Mouse (Mus musculus): Measurements from ENCODE around the gene Pik3cb. TPM values are rescaled to one million over a fixed set of nuclear protein-coding genes. Genes with fewer than 3 reads are reported as not detected.

Gene Pik3cb
- total RNA-seq (2012; rRNA removed) (2.2 and 2.4 TPM in 2 replicates), polyA plus RNA-seq (2012; ENCODE audit: insufficient read depth in 1 of 2, insufficient read length in 2 of 2, low read depth in 1 of 2, low replicate concordance in 2 of 2, missing spikeins in 1 of 2) (1 to 10 TPM in 1 of 2 experiments, not detected in 1; 7.6 TPM)

DNA sequence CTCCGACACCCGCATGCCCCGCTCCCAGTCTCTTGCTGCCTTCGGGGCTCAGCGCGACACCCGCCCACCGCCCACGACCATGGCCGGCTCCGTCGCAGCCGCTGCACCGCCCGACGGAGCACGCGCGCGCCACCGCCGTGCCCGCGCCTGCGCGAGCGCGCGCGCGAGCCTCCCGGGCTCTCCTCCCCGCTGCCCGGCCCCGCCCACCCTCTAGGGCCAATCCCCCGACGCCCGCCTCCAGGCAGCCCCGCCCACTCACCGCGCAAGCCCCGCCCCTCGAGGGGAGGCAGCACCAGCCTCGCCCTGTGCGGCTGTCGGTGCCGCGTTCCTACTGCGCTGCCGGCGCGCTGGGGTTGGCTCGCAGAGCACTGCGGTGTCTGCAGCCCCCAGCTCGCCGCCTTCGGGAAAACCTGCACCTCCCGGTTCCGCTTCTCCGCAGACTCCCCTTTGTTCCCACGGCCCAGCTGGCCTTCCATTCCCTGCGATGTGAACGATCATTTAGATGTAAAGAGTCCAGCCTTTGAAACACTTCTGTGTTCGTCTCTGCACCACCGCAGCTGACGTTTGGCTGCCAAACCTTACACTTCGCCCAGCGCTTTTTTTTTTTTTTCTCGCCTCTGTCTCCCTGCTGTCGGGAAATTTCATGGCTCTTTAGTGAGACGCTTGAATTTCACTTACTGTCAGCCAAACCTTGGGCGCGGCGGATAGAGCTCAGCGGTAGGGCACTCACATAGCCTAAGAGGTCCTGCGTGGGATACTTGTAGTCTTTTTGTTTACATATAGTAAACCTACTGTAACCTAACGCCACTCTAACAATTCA, at the start of gene Pik3cb:
Gene Pik3cb, minus strand, starts transcription at position 559 of the 820 bp plus-strand sequence.
- peak within 1 kb of the TSS; percentile 88 for H3K9ac ChIP-seq (ENCODE audit: control insufficient read depth, low read depth, low read length, poor library complexity, severe bottlenecking)
- peaks cover 0 to 9% of the 10 kb centered on the region in 2 experiments; a peak in 2 of 4 replicates for H3K36me3 ChIP-seq (ENCODE audit: control insufficient read depth in 1 of 2, insufficient read depth in 2 of 2, low read length in 2 of 2)
- peak within 1 kb of the TSS; percentile 38; the same call in 1 of the 2 replicates for H3K27ac ChIP-seq (ENCODE audit: control insufficient read depth, low read depth, low read length)
- peak; percentile 93 for DNase-seq (ENCODE audit: low read depth, low spot score)
- H3K4me1 ChIP-seq (ENCODE audit: control insufficient read depth in 1 of 2, insufficient read depth in 2 of 2, low read length in 2 of 2): peaks cover 3 to 7% of the 10 kb centered on the region in 2 experiments; a peak in 3 of 4 replicates
- H3K9me3 ChIP-seq (replicated peaks; ENCODE audit: insufficient read depth, low read length): no peaks in the 10 kb centered on the region
- H3K27me3 ChIP-seq (ENCODE audit: control insufficient read depth in 1 of 2, insufficient read depth in 2 of 2, low read length in 2 of 2): no peaks in the 10 kb centered on the region
- H3K79me2 ChIP-seq (ENCODE audit: control insufficient read depth, insufficient read depth, low read length, poor library complexity): peaks cover 8% of the 10 kb centered on the region
- peak within 1 kb of the TSS; percentile 81 to 98 for H3K4me3 ChIP-seq (ENCODE audit: control insufficient read depth in 1 of 2, insufficient read depth in 1 of 2, low read depth in 2 of 2, low read length in 2 of 2)
- TF ChIP-seq MYC (IDR thresholded peaks at IDR 0.05; ENCODE audit: low read depth, low read length) (no peak), SMC3 (IDR thresholded peaks at IDR 0.05; ENCODE audit: low read depth, low read length) (no peak), E2F4 (IDR thresholded peaks at IDR 0.05; ENCODE audit: borderline replicate concordance, low read depth, low read length) (no peak), TCF12 (IDR thresholded peaks at IDR 0.05; ENCODE audit: low read depth, low read length) (no peak; the same call in 1 of the 2 replicates), POLR2A (IDR thresholded peaks at IDR 0.05; ENCODE audit: control insufficient read depth in 1 of 2, insufficient read depth in 1 of 2, low read depth in 1 of 2, low read length in 2 of 2, poor library complexity in 1 of 2) (peak; percentile 71 to 77), EP300 (IDR thresholded peaks at IDR 0.05; ENCODE audit: low read depth in 1 of 2, low read length in 2 of 2) (no peak), KAT2A (conservative IDR thresholded peaks at IDR 0.05; ENCODE audit: low read depth, low read length) (no peak), USF2 (IDR thresholded peaks at IDR 0.05; ENCODE audit: borderline replicate concordance in 1 of 2, insufficient read depth in 1 of 2, low read depth in 1 of 2, low read length in 2 of 2) (no peak), CHD2 (IDR thresholded peaks at IDR 0.05; ENCODE audit: low read length) (no peak), MYB (IDR thresholded peaks at IDR 0.05; ENCODE audit: low read depth, low read length) (no peak), HCFC1 (IDR thresholded peaks at IDR 0.05; ENCODE audit: low read depth, low read length) (no peak), BHLHE40 (IDR thresholded peaks at IDR 0.05; ENCODE audit: borderline replicate concordance, low read depth, low read length) (no peak), MAFK (IDR thresholded peaks at IDR 0.05; ENCODE audit: borderline replicate concordance, low read depth, low read length) (no peak), CHD1 (IDR thresholded peaks at IDR 0.05; ENCODE audit: low read depth, low read length) (no peak), GATA1 (IDR thresholded peaks at IDR 0.05; ENCODE audit: low read depth, low read length) (no peak), POLR2AphosphoS5 (IDR thresholded peaks at IDR 0.05; ENCODE audit: borderline replicate concordance, low read depth, low read length) (no peak), TAL1 (IDR thresholded peaks at IDR 0.05; ENCODE audit: low read length) (no peak), MEF2A (IDR thresholded peaks at IDR 0.05; ENCODE audit: extremely low read depth, insufficient replicate concordance, low read depth, low read length, poor library complexity, severe bottlenecking) (no peak), RAD21 (IDR thresholded peaks at IDR 0.05; ENCODE audit: low read depth, low read length) (no peak), ZC3H11A (IDR thresholded peaks at IDR 0.05; ENCODE audit: low read depth, low read length) (no peak), ZNF384 (IDR thresholded peaks at IDR 0.05; ENCODE audit: low read depth, low read length) (peak; percentile 77), USF1 (IDR thresholded peaks at IDR 0.05; ENCODE audit: low read depth, low read length) (no peak), MAX (IDR thresholded peaks at IDR 0.05; ENCODE audit: low read length) (no peak), MAZ (IDR thresholded peaks at IDR 0.05; ENCODE audit: low read depth, low read length) (no peak), POLR2AphosphoS2 (IDR thresholded peaks at IDR 0.05; ENCODE audit: low read length) (no peak), UBTF (IDR thresholded peaks at IDR 0.05; ENCODE audit: borderline replicate concordance, insufficient read depth, low read depth, low read length) (0 out of 2 replicates have a peak, but pooled peaks have one; percentile 58), RCOR1 (IDR thresholded peaks at IDR 0.05; ENCODE audit: low read depth, low read length) (no peak), CTCF (IDR thresholded peaks at IDR 0.05 in 2 of 3, conservative IDR thresholded peaks at IDR 0.05 in 1 of 3; ENCODE audit: control insufficient read depth in 1 of 3, insufficient read depth in 1 of 3, low read depth in 2 of 3, low read length in 3 of 3, poor library complexity in 1 of 3, severe bottlenecking in 1 of 3) (0 out of 6 replicates have a peak, but pooled peaks of 1 of the 3 experiments have one; percentile 0), NELFE (IDR thresholded peaks at IDR 0.05; ENCODE audit: low read depth, low read length) (peak; percentile 47), JUND (IDR thresholded peaks at IDR 0.05; ENCODE audit: low read depth, low read length) (no peak), SIN3A (IDR thresholded peaks at IDR 0.05; ENCODE audit: low read length) (peak; percentile 69), NRF1 (IDR thresholded peaks at IDR 0.05; ENCODE audit: insufficient read depth, low read depth, low read length, poor library complexity, severe bottlenecking) (peak; percentile 68; the same call in 1 of the 2 replicates), ETS1 (IDR thresholded peaks at IDR 0.05; ENCODE audit: low read depth, low read length) (peak; percentile 11; the same call in 1 of the 2 replicates), GABPA (IDR thresholded peaks at IDR 0.05; ENCODE audit: low read depth, low read length) (no peak), MXI1 (IDR thresholded peaks at IDR 0.05; ENCODE audit: low read depth, low read length) (peak; percentile 57; the same call in 1 of the 2 replicates)

Data from MEL (cell line).